Mouse (Mus musculus) C2C12 (cell line): ENCODE results near the gene Enpp6. TPM values are rescaled to one million over a fixed set of nuclear protein-coding genes. Genes with fewer than 3 reads are reported as not detected.

Source experiments
- H3K27me3 ChIP-seq: one replicate; pipeline ENCODE4 v1.6.1; 2011; ENCODE audit not compliant: control insufficient read depth, insufficient read depth, insufficient read length
- H3K36me3 ChIP-seq: one replicate; pipeline ENCODE4 v1.6.1; 2011; ENCODE audit not compliant: control insufficient read depth, insufficient read depth
- H3K4me3 ChIP-seq: one replicate; pipeline ENCODE4 v1.5.1; 2011; ENCODE audit warnings: mild to moderate bottlenecking, control low read depth; ENCODE audit not compliant: poor library complexity, insufficient read depth, severe bottlenecking
- H3K79me2 ChIP-seq: one replicate; pipeline ENCODE4 v1.6.1; 2011; ENCODE audit not compliant: control insufficient read depth, insufficient read depth
- H3K79me3 ChIP-seq: one replicate; pipeline ENCODE4 v1.6.1; 2011; ENCODE audit warnings: low read depth, control low read depth
- H3ac ChIP-seq: one replicate; pipeline ENCODE3; 2011; ENCODE audit warnings: low read depth; ENCODE audit not compliant: control insufficient read depth, insufficient read length
- CEBPB ChIP-seq: IDR thresholded peaks from one replicate; pipeline ENCODE4 v1.6.1; 2011; ENCODE audit warnings: low read depth, mild to moderate bottlenecking, control low read depth, moderate library complexity
- CTCF ChIP-seq: IDR thresholded peaks from one replicate; pipeline ENCODE4 v1.5.1; 2011; ENCODE audit not compliant: control insufficient read depth, insufficient read depth, insufficient read length
- FOSL1 ChIP-seq: IDR thresholded peaks from one replicate; pipeline ENCODE4 v1.8.0; 2011; ENCODE audit warnings: mild to moderate bottlenecking, low read length; ENCODE audit not compliant: poor library complexity, insufficient read depth, severe bottlenecking
- MAX ChIP-seq: IDR thresholded peaks from one replicate; pipeline ENCODE4 v1.6.1; 2011; ENCODE audit warnings: mild to moderate bottlenecking, control low read depth
- MYOD1 ChIP-seq: IDR thresholded peaks from one replicate; pipeline ENCODE4 v1.6.1; 2011; ENCODE audit warnings: low read depth; ENCODE audit not compliant: control insufficient read depth, insufficient read length
- MYOG ChIP-seq: IDR thresholded peaks from one replicate; pipeline ENCODE4 v1.6.1; 2011; ENCODE audit not compliant: control insufficient read depth, insufficient read length; ENCODE audit errors: extremely low read depth
- USF1 ChIP-seq: IDR thresholded peaks from one replicate; pipeline ENCODE4 v1.6.1; 2011; ENCODE audit warnings: low read depth, mild to moderate bottlenecking, control low read depth, moderate library complexity
- polyA plus RNA-seq: library from polyadenylated mRNA; unstranded; fragments of >200 nt; fragmentation: generic; extraction: Trizol; gene quantifications from one replicate; pipeline ENCODE4 v1.2.1, GENCODE M21; 2012; ENCODE audit warnings: missing spikeins

Enpp6 gene
- polyA plus RNA-seq, 1 experiment, result not detected

DNA sequence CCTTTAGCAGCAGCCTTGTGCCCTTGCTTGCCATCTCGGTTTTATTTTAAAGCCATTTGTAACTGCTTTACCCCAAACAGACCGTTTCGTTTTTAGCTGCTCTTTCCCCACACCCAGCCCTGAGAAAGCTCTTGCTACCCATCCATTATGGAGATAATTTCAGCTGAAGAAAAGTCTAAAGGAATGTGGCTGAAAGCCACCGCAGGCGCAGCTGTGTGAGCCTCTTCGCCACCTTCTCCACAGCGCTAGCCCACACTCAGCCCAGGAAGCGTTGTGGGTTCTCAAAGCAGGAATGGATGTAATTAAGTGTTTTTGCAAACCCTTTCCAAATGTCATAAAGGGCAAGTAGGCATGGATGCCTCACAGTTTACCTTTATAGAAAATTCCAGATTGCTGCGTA lies 20.1 kb downstream of the Enpp6 start:
- no peak for TF ChIP-seq CEBPB
- no peak for TF ChIP-seq CTCF
- no peak for TF ChIP-seq USF1
- TF ChIP-seq MYOD1, result no peak
- no peak for TF ChIP-seq MAX
- no peak for TF ChIP-seq MYOG
- TF ChIP-seq FOSL1, result no peak
- Histone ChIP-seq H3K79me3 (no peaks in the 10 kb centered on the region), H3K4me3 (no peak overlapping the region), H3K36me3 (no peaks in the 10 kb centered on the region), H3K27me3 (no peaks in the 10 kb centered on the region), H3K79me2 (no peaks in the 10 kb centered on the region), H3ac (no peak overlapping the region)

DNA sequence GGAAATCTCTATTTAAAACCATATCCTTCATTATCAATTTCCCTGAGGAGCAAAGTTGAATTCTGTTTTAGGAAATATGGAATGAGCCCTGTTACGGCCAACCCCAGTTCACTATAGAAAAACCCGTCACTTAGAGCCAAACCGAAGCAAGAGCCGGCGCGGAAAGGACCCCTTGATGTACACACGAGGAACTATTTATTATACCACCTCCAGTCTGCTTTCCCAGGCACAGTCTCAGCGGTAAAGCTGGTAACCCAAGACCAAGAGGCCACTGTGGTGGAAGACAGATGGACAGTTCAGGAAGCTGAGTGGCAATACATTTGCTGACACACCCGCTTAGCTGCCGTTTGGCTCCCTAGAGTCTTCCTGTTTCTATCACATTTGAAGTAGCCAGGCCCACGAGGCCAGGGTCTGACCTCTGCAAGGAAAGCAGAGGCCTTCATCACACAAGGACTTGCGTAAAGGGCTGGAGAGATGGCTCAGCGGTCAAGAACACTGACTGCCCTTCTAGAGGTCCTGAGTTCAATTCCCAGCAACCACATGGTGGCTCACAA lies 21.6 kb downstream of the Enpp6 start:
- TF ChIP-seq CEBPB (no peak), MYOG (no peak), MAX (no peak)
- no peak overlapping the region for H3ac ChIP-seq
- H3K79me2 ChIP-seq, result no peaks in the 10 kb centered on the region
- no peaks in the 10 kb centered on the region for H3K36me3 ChIP-seq
- H3K79me3 ChIP-seq, result no peaks in the 10 kb centered on the region
- no peak overlapping the region for H3K4me3 ChIP-seq
- no peaks in the 10 kb centered on the region for H3K27me3 ChIP-seq

DNA sequence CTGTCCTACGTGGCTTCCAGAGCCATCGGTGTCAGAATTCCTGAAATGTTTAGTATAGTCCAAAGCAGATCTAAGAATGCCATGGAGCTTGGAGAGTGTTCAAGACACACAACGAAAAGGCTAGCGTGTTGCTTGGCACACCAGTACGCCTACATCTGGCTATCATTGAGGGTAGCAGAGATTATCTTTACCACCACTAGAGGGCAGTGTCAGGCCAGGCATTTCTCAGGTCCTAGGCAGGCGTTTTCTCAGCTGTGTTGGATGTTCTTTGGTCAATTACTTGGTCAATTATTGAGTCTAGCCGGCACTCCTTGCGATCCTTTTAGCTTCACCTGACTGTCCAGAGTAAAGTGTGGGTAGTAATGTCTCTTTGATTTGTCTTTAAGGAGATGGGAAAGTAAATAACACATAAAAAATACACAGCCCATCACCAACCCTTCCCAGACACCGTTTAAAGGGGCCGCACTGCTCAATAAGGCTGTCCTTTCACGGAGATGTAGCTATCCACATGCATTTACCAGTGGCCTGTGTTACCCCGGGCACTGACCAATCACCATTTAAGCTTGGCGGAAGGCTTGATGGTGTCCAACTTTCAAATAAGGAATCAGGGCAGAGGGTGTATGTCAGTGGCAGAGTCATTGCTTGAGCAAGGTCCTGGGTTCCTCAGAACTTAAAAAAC lies 29.7 kb downstream of the Enpp6 start:
- TF ChIP-seq MYOG, result no peak
- TF ChIP-seq CTCF, result peak; percentile 78
- no peak for TF ChIP-seq MYOD1
- Histone ChIP-seq H3ac (no peak overlapping the region), H3K27me3 (peaks cover 31% of the 10 kb centered on the region), H3K79me3 (no peaks in the 10 kb centered on the region), H3K79me2 (no peaks in the 10 kb centered on the region), H3K36me3 (no peaks in the 10 kb centered on the region), H3K4me3 (no peak overlapping the region)

DNA sequence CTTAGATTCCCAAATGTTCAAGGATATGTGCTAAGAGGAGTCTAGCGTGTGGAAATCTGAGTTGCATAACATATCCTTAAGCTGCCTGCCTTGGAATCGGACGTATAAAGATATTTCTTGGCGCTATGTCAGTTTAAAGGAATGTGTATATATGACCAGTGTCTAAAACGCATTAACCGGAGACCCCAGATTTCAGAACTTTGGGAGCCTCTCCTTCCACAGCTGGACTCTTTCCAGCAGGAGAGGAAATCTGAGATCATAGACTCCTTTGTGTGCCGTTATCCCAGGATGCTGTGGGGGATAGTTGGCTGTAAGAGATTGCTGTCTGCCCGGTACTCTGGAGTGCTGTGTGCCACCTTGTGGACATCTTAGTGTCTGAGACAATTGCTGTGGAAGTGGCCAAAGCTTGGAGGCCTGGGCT lies 34.5 kb downstream of the Enpp6 start:
- no peaks in the 10 kb centered on the region for H3K79me2 ChIP-seq
- TF ChIP-seq MYOD1 (no peak), USF1 (no peak), MYOG (no peak), MAX (no peak), CTCF (no peak)

DNA sequence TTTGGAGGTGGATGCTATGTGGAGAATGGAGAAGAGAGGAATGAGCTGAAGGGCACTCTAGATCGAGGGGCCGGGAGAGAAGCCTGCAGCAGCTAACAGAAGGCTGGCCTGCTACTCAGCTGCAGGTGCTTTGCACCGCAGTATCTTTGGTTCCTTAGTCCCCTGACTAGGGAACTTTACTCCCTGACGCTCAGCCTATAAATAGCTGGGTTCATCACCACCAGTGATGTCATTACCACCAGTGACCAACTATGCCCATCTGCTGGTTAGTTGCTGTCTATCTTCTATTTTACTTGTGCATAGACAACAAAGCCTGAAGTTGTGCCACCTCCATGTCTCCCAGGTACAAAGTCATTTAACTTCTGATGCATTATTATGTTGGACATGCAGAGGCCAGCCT lies 37.9 kb downstream of the Enpp6 start:
- H3K27me3 ChIP-seq, result peaks cover 15% of the 10 kb centered on the region
- no peaks in the 10 kb centered on the region for H3K79me3 ChIP-seq
- TF ChIP-seq CEBPB (no peak), MYOG (no peak), MYOD1 (no peak), MAX (no peak), CTCF (no peak), FOSL1 (no peak), USF1 (no peak)
- no peaks in the 10 kb centered on the region for H3K36me3 ChIP-seq
- H3K79me2 ChIP-seq, result no peaks in the 10 kb centered on the region
- H3ac ChIP-seq, result no peak overlapping the region
- no peak overlapping the region for H3K4me3 ChIP-seq

More for the DNA sequence above, 34.5 kb downstream of the Enpp6 start:
- Histone ChIP-seq H3ac (no peak overlapping the region), H3K27me3 (peaks cover 27% of the 10 kb centered on the region), H3K79me3 (no peaks in the 10 kb centered on the region), H3K36me3 (no peaks in the 10 kb centered on the region), H3K4me3 (no peak overlapping the region)

DNA sequence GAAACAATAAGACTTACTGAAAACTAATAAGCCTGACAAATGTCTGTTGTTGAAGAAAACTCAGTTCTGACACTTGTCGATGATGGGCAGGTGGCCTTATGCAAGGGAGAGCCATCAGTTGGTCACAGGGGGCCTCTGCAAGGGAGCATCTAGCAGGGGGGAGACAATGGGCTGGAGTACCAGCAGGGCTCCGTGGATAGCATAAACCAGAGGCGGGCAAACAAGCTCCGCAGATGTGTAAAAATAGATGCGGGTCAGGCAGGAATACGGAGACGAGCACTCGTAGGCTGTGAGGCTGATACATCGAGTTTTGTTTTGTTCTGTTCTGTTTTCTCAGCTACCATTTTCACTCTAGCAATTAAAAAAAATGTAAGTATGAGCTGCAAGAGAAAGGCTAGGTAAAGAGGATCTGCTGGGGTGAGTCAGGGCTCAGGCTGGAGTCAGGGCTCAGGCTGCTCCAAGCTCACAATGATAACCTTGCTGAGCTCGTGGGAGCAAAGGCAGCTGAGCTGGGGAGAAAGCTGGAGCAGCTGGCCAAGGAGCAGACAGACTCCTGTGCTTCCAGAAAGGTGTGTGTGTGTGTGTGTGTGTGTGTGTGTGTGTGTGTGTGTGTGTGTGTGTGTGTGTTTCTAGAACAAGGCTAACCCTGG lies 40.3 kb downstream of the Enpp6 start:
- Histone ChIP-seq H3ac (no peak overlapping the region), H3K36me3 (no peaks in the 10 kb centered on the region), H3K79me3 (no peaks in the 10 kb centered on the region), H3K79me2 (no peaks in the 10 kb centered on the region), H3K4me3 (no peak overlapping the region), H3K27me3 (peaks cover 8% of the 10 kb centered on the region)
- TF ChIP-seq MYOD1, result no peak
- no peak for TF ChIP-seq USF1
- no peak for TF ChIP-seq MYOG
- no peak for TF ChIP-seq FOSL1
- TF ChIP-seq CTCF, result no peak
- TF ChIP-seq CEBPB, result no peak
- no peak for TF ChIP-seq MAX
